Mouse (Mus musculus) ES-E14 (cell line): ENCODE data around the gene Glis2. TPM values are rescaled to one million over a fixed set of nuclear protein-coding genes. Genes with fewer than 3 reads are reported as not detected.

Source experiments
- DNase-seq: peaks from one replicate; pipeline ENCODE4 v3.0.0-alpha.2; 2013; ENCODE audit warnings: low read depth, low spot score
- H3K27ac ChIP-seq: 2 replicates; pipeline ENCODE4 v1.5.1; 2012; ENCODE audit warnings: low read depth, mild to moderate bottlenecking, low read length, moderate library complexity, mixed read lengths; ENCODE audit not compliant: poor library complexity, insufficient read depth, severe bottlenecking
- H3K36me3 ChIP-seq: 2 replicates; pipeline ENCODE4 v1.6.1; 2012; ENCODE audit warnings: mild to moderate bottlenecking, low read length, moderate library complexity, mixed read lengths; ENCODE audit not compliant: control insufficient read depth, poor library complexity, insufficient read depth, severe bottlenecking
- H3K4me1 ChIP-seq, 2 experiments: fragments of 150-350 bp in 1 of 2; sonication (generic) in 1 of 2; 2 replicates each; pipeline ENCODE4 v1.6.1; 2012; ENCODE audit warnings: low read length in 2 of 2, mild to moderate bottlenecking in 1 of 2, mixed read lengths in 1 of 2; ENCODE audit not compliant: control insufficient read depth in 2 of 2, insufficient read depth in 2 of 2, poor library complexity in 1 of 2
- H3K4me3 ChIP-seq, 2 experiments: fragments of 150-350 bp in 1 of 2; sonication (generic) in 1 of 2; 2 replicates each; pipeline ENCODE4 v1.5.1; 2012; ENCODE audit warnings: low read length in 2 of 2, low read depth in 1 of 2, mild to moderate bottlenecking in 1 of 2, mixed read lengths in 1 of 2; ENCODE audit not compliant: insufficient read depth in 1 of 2, poor library complexity in 1 of 2, severe bottlenecking in 1 of 2
- H3K9ac ChIP-seq: 2 replicates; pipeline ENCODE4 v1.6.1; 2012; ENCODE audit warnings: low read depth, mild to moderate bottlenecking, low read length, mixed read lengths; ENCODE audit not compliant: poor library complexity, insufficient read depth, severe bottlenecking
- H3K9me3 ChIP-seq: fragments of 150-350 bp; sonication (generic); 2 replicates; pipeline ENCODE4 v1.6.1; 2012; ENCODE audit warnings: low read depth, mild to moderate bottlenecking, low read length; ENCODE audit not compliant: control insufficient read depth, insufficient read depth
- CHD2 ChIP-seq: IDR thresholded peaks from 2 replicates; pipeline ENCODE4 v1.6.1; 2014; ENCODE audit warnings: mild to moderate bottlenecking, low read depth, low read length, inconsistent platforms
- HCFC1 ChIP-seq: IDR thresholded peaks from 2 replicates; pipeline ENCODE4 v1.6.1; 2012; ENCODE audit warnings: low read length, inconsistent platforms, borderline replicate concordance; ENCODE audit not compliant: insufficient read depth
- MAFK ChIP-seq: IDR thresholded peaks from 2 replicates; pipeline ENCODE4 v1.6.1; 2014; ENCODE audit warnings: mild to moderate bottlenecking, low read depth, low read length, inconsistent platforms; ENCODE audit not compliant: insufficient read depth
- ZC3H11A ChIP-seq: IDR thresholded peaks from 2 replicates; pipeline ENCODE4 v1.6.1; 2012; ENCODE audit warnings: low read depth, mild to moderate bottlenecking, inconsistent platforms, low read length, borderline replicate concordance
- ZNF384 ChIP-seq: IDR thresholded peaks from 2 replicates; pipeline ENCODE4 v1.6.1; 2012; ENCODE audit warnings: low read depth, low read length, inconsistent platforms
- in situ Hi-C, 2 experiments: fragments of 600-800 bp; cut with MboI; formaldehyde crosslinking; loops; one replicate each; pipeline ENCODE4 v1.15.1; 2025; ENCODE audit warnings: low sequenced_read_pairs in 2 of 2, inconsistent platforms in 1 of 2; ENCODE audit not compliant: unreplicated experiment in 2 of 2
- total RNA-seq: library from RNA; depleted of rRNA; stranded (reverse); fragments of 300-350 nt; gene quantifications from 2 replicates; pipeline ENCODE4 v1.2.3, GENCODE M21; 2012

The Glis2 gene
- total RNA-seq, 1 experiment, result 18.2 TPM

- Histone ChIP-seq H3K9ac (no peak overlapping the region), H3K27ac (no peak overlapping the region), H3K4me3 (no peak overlapping the region), H3K4me1 (peaks cover 0 to 3% of the 10 kb centered on the region in 2 experiments; a peak in 1 of 4 replicates), H3K9me3 (no peaks in the 10 kb centered on the region), H3K36me3 (peaks cover 32% of the 10 kb centered on the region)
- no peak for DNase-seq
- in situ Hi-C loops, result no loop called here
- TF ChIP-seq MAFK (no peak), CHD2 (no peak), HCFC1 (no peak), ZC3H11A (no peak), ZNF384 (no peak)
These were observed 22.3 kb downstream of the Glis2 start for GRCm38 (mm10) chr16:4616829-4617228.

DNA sequence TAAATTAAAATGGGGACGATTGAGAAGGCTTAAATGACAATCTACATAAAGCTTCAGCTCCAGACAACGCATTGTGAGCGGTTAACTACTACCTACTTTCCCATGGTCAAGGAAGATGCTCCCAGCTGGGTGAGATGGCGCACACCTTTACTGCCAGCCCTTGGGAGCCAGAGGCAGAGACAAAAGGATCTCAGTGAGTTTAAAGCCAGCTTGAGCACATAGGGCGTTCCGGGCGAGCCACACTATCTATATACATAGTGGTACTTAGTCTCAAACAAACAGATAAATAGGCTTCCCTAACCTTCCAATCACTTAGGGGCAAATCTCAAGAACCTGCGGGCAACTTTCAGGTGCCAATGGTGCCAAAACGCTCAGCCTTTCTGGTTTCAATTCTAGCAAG, 29.6 kb downstream of the Glis2 start:
- Histone ChIP-seq H3K27ac (no peak overlapping the region), H3K9me3 (no peaks in the 10 kb centered on the region), H3K4me3 (peak overlapping the region; percentile 69 to 78), H3K36me3 (no peaks in the 10 kb centered on the region; the same call in 1 of the 2 replicates), H3K9ac (peak overlapping the region; percentile 78), H3K4me1 (peaks cover 3 to 9% of the 10 kb centered on the region in 2 experiments; a peak in 3 of 4 replicates)
- no peak for TF ChIP-seq HCFC1
- TF ChIP-seq ZC3H11A, result no peak
- TF ChIP-seq MAFK, result no peak
- no peak for TF ChIP-seq ZNF384
- TF ChIP-seq CHD2, result no peak
- in situ Hi-C loops, result no loop called here
- no peak for DNase-seq

DNA sequence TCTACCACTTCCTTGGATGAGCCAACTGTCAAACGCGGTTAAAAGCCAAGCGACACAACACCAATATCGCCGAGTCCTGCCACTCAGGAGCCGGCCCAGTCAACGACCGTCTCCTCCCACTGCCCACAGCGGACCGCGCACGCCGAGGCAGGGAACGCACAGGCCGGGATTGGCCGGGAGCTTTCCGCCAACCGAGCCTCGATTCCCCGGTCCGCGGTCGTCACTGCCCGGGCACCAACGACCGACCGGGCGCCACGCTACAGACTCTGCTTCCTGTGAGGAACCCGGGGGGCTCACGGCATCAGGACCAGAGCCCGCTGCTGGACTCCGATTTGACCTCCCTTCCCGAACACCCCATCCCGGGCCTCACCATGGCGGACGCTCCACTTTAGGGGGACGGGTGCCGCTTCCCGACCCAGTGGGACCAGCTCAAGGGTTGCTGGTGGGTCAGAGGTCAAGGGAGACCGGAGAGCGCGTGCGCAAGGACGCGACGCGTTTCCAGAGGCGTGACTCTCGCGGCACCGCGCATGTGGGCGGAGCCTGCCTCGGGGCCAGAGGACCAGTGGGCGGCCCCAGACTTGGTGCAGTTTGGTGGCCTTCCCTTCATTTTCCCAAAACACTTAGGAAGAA, 30.1 kb downstream of the Glis2 start, which contains the start of gene Pam16:
Pam16 (minus strand) TSS at position 508 of the 630 bp plus-strand sequence.
- TF ChIP-seq ZC3H11A (no peak), ZNF384 (no peak), HCFC1 (peak; percentile 42; the same call in 1 of the 2 replicates), MAFK (no peak), CHD2 (peak; percentile 86)
- Histone ChIP-seq H3K4me1 (peaks cover 3 to 9% of the 10 kb centered on the region in 2 experiments; a peak in 3 of 4 replicates), H3K36me3 (no peaks in the 10 kb centered on the region; the same call in 1 of the 2 replicates), H3K4me3 (peak within 1 kb of the TSS; percentile 69 to 78), H3K9ac (peak within 1 kb of the TSS; percentile 78), H3K27ac (peak within 1 kb of the TSS; percentile 50; the same call in 1 of the 2 replicates), H3K9me3 (no peaks in the 10 kb centered on the region)
- peak; percentile 88 for DNase-seq
- in situ Hi-C loops, result no loop called here

DNA sequence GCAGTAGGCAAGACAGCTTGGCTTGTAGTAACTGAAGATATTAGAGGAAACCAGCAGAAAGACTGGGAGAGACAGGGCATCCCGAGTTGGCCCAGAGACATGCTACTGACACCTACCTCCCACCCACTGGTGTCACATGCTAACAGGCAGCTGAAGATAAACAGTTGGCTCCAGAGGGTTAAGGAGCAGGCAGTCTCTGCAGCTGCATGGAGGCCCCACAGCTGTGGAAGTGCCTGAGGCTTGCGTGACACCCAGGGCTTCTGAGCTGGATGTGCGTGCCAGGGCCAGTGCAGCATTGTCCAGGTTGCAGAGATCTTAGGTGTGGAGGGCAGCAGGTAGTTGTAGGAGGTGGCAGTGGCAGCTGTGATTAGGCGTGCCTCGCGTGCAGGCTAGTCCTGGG, 32.6 kb downstream of the Glis2 start:
- H3K4me3 ChIP-seq, result no peak overlapping the region
- in situ Hi-C loops, result no loop called here
- H3K9me3 ChIP-seq, result no peaks in the 10 kb centered on the region
- 0 out of 2 replicates have a peak overlapping the region, but pooled peaks have one; percentile 1 for H3K27ac ChIP-seq
- H3K4me1 ChIP-seq, result peaks cover 3 to 9% of the 10 kb centered on the region in 2 experiments; a peak in 3 of 4 replicates
- no peak for DNase-seq
- H3K36me3 ChIP-seq, result no peaks in the 10 kb centered on the region; the same call in 1 of the 2 replicates
- TF ChIP-seq CHD2 (no peak), HCFC1 (no peak), MAFK (no peak), ZNF384 (no peak), ZC3H11A (no peak)
- no peak overlapping the region for H3K9ac ChIP-seq
